Mouse (Mus musculus) C2C12 (cell line): ENCODE measurements around the gene Kcnj9. TPM values are rescaled to one million over a fixed set of nuclear protein-coding genes. Genes with fewer than 3 reads are reported as not detected.

ENCODE experiments used
- H3K27me3 ChIP-seq: one replicate; pipeline ENCODE4 v1.6.1; 2011; ENCODE audit not compliant: control insufficient read depth, insufficient read depth, insufficient read length
- H3K36me3 ChIP-seq: one replicate; pipeline ENCODE4 v1.6.1; 2011; ENCODE audit not compliant: control insufficient read depth, insufficient read depth
- H3K4me3 ChIP-seq: one replicate; pipeline ENCODE4 v1.5.1; 2011; ENCODE audit warnings: mild to moderate bottlenecking, control low read depth; ENCODE audit not compliant: poor library complexity, insufficient read depth, severe bottlenecking
- H3K79me2 ChIP-seq: one replicate; pipeline ENCODE4 v1.6.1; 2011; ENCODE audit not compliant: control insufficient read depth, insufficient read depth
- H3K79me3 ChIP-seq: one replicate; pipeline ENCODE4 v1.6.1; 2011; ENCODE audit warnings: low read depth, control low read depth
- H3ac ChIP-seq: one replicate; pipeline ENCODE3; 2011; ENCODE audit warnings: low read depth; ENCODE audit not compliant: control insufficient read depth, insufficient read length
- CEBPB ChIP-seq: IDR thresholded peaks from one replicate; pipeline ENCODE4 v1.6.1; 2011; ENCODE audit warnings: low read depth, mild to moderate bottlenecking, control low read depth, moderate library complexity
- CTCF ChIP-seq: IDR thresholded peaks from one replicate; pipeline ENCODE4 v1.5.1; 2011; ENCODE audit not compliant: control insufficient read depth, insufficient read depth, insufficient read length
- FOSL1 ChIP-seq: IDR thresholded peaks from one replicate; pipeline ENCODE4 v1.8.0; 2011; ENCODE audit warnings: mild to moderate bottlenecking, low read length; ENCODE audit not compliant: poor library complexity, insufficient read depth, severe bottlenecking
- MAX ChIP-seq: IDR thresholded peaks from one replicate; pipeline ENCODE4 v1.6.1; 2011; ENCODE audit warnings: mild to moderate bottlenecking, control low read depth
- MYOD1 ChIP-seq: IDR thresholded peaks from one replicate; pipeline ENCODE4 v1.6.1; 2011; ENCODE audit warnings: low read depth; ENCODE audit not compliant: control insufficient read depth, insufficient read length
- MYOG ChIP-seq: IDR thresholded peaks from one replicate; pipeline ENCODE4 v1.6.1; 2011; ENCODE audit not compliant: control insufficient read depth, insufficient read length; ENCODE audit errors: extremely low read depth
- USF1 ChIP-seq: IDR thresholded peaks from one replicate; pipeline ENCODE4 v1.6.1; 2011; ENCODE audit warnings: low read depth, mild to moderate bottlenecking, control low read depth, moderate library complexity
- long read RNA-seq, 2 experiments: library from polyadenylated mRNA; unstranded; transcript quantifications; one replicate each; pipeline ENCODE4 v2.0.0; 2019 to 2020
- polyA plus RNA-seq: library from polyadenylated mRNA; unstranded; fragments of >200 nt; fragmentation: generic; extraction: Trizol; gene quantifications from one replicate; pipeline ENCODE4 v1.2.1, GENCODE M21; 2012; ENCODE audit warnings: missing spikeins

The Kcnj9 gene
- 0.06 TPM for polyA plus RNA-seq
- long read RNA-seq, experiment 1: 0 reads
- long read RNA-seq, experiment 2: 0 reads

- Histone ChIP-seq H3K79me3 (no peaks in the 10 kb centered on the region), H3ac (no peak within 1 kb of the TSS), H3K36me3 (no peaks in the 10 kb centered on the region), H3K27me3 (peaks cover 22% of the 10 kb centered on the region), H3K79me2 (no peaks in the 10 kb centered on the region), H3K4me3 (no peak within 1 kb of the TSS)
- TF ChIP-seq CTCF (no peak), MYOG (no peak), FOSL1 (no peak), MAX (no peak), CEBPB (no peak), MYOD1 (no peak), USF1 (no peak)
Observed at GRCm38 (mm10) chr1:172329131-172329530, at the start of gene Kcnj9. TSS of gene Kcnj9 (minus strand) at chr1:172329318.

GRCm38 (mm10) chr1:172376758-172377458 is 47.8 kb upstream of the Kcnj9 start:
- H3ac ChIP-seq: peak overlapping the region; percentile 75
- peaks cover 56% of the 10 kb centered on the region for H3K79me2 ChIP-seq

GRCm38 (mm10) chr1:172376198-172376667 is 47.1 kb upstream of the Kcnj9 start, which contains the start of gene Pigm:
TSS of gene Pigm (plus strand) at chr1:172376546.
- TF ChIP-seq MYOD1 (peak; percentile 26), FOSL1 (no peak)
- Histone ChIP-seq H3K4me3 (peak within 1 kb of the TSS; percentile 89), H3K27me3 (no peaks in the 10 kb centered on the region)

More at GRCm38 (mm10) chr1:172376758-172377458, 47.8 kb upstream of the Kcnj9 start:
- Histone ChIP-seq H3K79me3 (peaks cover 51% of the 10 kb centered on the region), H3K4me3 (peak overlapping the region; percentile 89), H3K36me3 (peaks cover 35% of the 10 kb centered on the region), H3K27me3 (no peaks in the 10 kb centered on the region)
- TF ChIP-seq CTCF (no peak), MYOD1 (no peak), CEBPB (no peak), MYOG (no peak), USF1 (no peak), MAX (no peak), FOSL1 (no peak)

GRCm38 (mm10) chr1:172368768-172369418 is 39.8 kb upstream of the Kcnj9 start:
- no peak overlapping the region for H3K4me3 ChIP-seq
- H3ac ChIP-seq: no peak overlapping the region
- no peak for TF ChIP-seq USF1
- TF ChIP-seq MAX: no peak
- no peaks in the 10 kb centered on the region for H3K27me3 ChIP-seq
- H3K36me3 ChIP-seq: no peaks in the 10 kb centered on the region
- H3K79me2 ChIP-seq: no peaks in the 10 kb centered on the region
- no peaks in the 10 kb centered on the region for H3K79me3 ChIP-seq

More at GRCm38 (mm10) chr1:172376198-172376667, 47.1 kb upstream of the Kcnj9 start, which contains the start of gene Pigm:
- Histone ChIP-seq H3K36me3 (peaks cover 32% of the 10 kb centered on the region), H3ac (peak within 1 kb of the TSS; percentile 75), H3K79me3 (peaks cover 46% of the 10 kb centered on the region), H3K79me2 (peaks cover 49% of the 10 kb centered on the region)

- H3K79me2 ChIP-seq: no peaks in the 10 kb centered on the region
- peaks cover 33% of the 10 kb centered on the region for H3K27me3 ChIP-seq
- no peaks in the 10 kb centered on the region for H3K79me3 ChIP-seq
- H3K4me3 ChIP-seq: no peak overlapping the region
- H3K36me3 ChIP-seq: no peaks in the 10 kb centered on the region
- H3ac ChIP-seq: no peak overlapping the region
- TF ChIP-seq CTCF: peak; percentile 19
- no peak for TF ChIP-seq FOSL1
Observed at GRCm38 (mm10) chr1:172364684-172365083, 35.6 kb upstream of the Kcnj9 start.

GRCm38 (mm10) chr1:172358341-172358740 is 29.2 kb upstream of the Kcnj9 start:
- peaks cover 66% of the 10 kb centered on the region for H3K27me3 ChIP-seq
- no peak for TF ChIP-seq MYOD1
- no peak for TF ChIP-seq MAX
- TF ChIP-seq USF1: no peak
- TF ChIP-seq MYOG: no peak
- TF ChIP-seq CTCF: no peak
- no peak for TF ChIP-seq FOSL1
- no peak for TF ChIP-seq CEBPB
- no peaks in the 10 kb centered on the region for H3K79me2 ChIP-seq
- no peak overlapping the region for H3K4me3 ChIP-seq
- no peaks in the 10 kb centered on the region for H3K36me3 ChIP-seq
- no peaks in the 10 kb centered on the region for H3K79me3 ChIP-seq
- H3ac ChIP-seq: no peak overlapping the region
